Mouse (Mus musculus) layer of hippocampus, postnatal 25 days (tissue): ENCODE measurements around the gene Snap47. TPM values are rescaled to one million over a fixed set of nuclear protein-coding genes. Genes with fewer than 3 reads are reported as not detected.

Experiments
- DNase-seq, 2 experiments: peaks; one replicate each; pipeline ENCODE4 v3.0.0; 2022; ENCODE audit warnings: mixed read lengths in 2 of 2, low spot score in 1 of 2; ENCODE audit errors: extremely low spot score in 1 of 2
- total RNA-seq, 2 experiments: library from RNA; stranded (reverse); gene quantifications; 2 replicates each; pipeline ENCODE4 v1.2.3; 2021

Snap47 gene
- total RNA-seq, 2 experiments from 2014 or later: 345 to 382 TPM

DNA sequence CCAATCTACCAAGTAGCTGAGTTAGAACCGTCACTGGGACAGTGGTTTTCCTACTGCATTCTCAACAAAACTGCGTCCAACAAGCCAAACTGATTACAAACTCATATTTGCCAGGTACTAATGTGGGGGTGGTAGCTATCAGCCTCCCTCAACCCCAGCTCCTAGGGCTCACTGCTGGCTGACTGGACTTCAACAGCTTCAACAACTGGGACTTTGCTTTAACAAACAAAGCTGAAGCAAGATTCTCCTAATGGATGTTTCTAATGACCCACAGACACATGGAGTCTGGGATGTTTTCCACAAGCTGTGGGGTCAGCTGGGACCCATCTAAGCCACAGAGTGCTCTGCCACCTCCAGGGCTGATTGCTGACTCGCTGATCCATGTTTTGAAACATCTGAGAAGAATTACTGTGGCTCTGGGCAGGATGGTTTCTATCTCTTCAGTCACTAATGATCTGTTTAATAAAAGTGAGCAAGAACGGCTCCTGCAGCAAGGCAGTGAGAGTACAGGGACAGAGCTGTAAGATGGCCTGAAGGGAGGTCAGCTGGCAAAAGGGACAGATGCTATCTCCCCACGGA lies 27.9 kb downstream of the Snap47 start:
- no peak for DNase-seq

DNA sequence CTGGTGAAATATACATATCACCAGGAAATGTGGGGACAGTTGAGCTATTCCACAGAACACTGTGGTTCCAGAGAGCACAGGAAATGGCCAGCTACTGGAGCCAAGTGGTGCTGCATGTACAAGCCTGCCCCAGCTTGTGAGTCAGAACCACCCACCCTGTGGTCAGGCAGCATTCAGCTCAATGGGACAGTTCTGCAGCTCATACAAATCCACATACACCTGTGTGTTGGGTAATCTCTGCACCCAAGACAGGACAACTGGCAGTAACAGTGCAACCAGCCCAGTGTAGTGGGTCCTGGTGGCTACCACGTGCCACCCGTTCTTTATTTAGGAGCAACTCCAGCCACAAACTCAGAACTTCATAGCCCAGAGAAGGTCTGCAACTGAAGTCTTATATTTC lies 29.0 kb downstream of the Snap47 start:
- no peak for DNase-seq

DNA sequence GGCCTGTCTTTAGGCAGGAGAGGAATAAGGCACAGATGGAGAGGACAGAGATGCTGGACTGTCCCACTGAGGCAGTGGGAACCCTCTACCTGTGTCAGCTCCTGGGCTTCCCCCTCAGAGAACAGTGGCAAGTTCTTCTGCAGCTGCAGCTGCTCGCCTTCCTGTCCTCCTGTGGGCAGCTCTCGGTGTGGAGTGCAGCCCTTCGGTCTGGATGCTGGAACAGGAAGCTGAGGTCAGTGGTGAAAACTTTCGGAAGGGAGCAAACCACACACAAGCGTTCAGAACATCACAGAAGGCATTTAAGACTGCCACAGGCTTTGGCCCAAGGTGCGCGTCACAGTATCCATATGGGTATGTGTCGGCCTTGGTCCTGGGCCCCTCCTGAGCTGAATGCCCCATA lies 29.6 kb downstream of the Snap47 start:
- no peak for DNase-seq

DNA sequence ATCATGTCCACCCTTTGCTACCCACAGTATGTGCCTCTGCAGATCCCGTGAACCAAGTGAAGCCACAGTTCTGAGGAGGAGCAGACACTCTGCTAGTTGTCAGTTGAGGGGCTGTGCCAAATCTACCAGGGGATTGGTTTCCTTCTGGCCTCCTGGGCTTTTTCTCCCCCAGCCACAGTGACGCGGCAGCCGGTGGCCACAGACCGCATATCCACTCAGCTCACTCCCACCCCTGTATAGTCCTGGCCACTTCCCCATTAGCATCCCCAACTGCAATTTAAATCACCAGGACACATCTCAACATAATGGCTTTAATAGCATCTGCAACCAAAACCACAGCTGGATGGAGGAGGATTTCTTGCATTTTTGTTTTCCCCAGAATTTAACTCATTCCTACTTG lies 32.3 kb downstream of the Snap47 start:
- no peak for DNase-seq

DNA sequence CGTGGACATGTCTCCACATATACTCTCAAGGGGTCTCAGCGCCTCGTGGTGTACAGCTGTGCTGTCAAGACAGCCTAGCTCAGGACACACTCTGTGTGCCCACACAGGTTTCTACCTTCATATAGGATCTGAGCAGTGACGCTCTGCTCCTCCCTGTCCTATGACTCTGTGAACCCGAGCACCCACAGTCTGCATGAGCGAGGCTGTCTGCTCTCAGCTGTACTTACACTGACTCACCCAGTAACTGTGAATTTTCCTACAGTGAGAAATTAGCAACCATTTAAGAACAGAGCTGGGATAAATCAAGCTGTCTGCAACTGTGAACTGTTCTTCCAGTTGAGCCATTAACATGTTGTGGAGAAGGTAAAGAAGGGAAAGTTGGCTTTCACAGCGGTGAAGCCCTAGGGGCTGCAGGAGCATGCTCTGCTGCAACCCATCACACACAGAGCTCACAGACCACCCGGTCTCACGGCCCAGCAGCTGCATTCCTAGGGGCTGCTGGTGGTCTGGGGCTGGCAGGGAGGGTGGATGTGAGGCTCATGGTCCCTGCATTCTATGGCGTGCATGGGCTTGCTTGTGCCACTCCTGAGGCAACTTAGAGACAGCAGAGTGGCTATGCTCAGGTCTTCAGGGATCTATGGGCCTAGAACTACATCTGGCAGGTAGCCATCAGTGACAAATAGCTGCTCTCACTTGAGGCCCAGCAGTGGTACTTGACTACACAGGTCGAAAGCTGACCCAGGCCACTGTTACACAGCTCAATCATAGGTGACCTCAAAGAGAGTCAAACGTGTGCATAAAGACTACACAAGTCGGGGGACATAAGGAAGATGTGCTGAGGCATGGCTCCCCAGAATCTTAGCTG lies 37.8 kb downstream of the Snap47 start:
- DNase-seq: no peak

DNA sequence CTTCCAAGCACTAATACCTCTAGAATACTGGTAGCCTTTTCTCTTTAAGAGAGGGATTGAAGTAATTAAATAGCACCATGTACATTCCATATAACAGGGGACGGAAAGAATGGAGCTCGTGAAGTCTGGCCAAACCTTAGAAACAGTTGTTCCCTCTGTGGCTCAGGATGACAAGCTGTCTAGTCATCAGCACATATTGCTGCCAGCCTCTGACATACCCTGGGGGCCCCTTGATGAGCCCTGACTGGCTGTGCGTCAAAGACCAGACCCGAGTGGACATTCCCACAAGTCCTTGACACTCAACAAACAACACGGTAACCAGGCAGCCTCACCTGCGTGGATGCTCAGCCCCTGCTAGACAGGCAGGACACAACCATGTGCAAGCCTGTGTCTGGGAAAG lies 38.9 kb downstream of the Snap47 start:
- DNase-seq: no peak

DNA sequence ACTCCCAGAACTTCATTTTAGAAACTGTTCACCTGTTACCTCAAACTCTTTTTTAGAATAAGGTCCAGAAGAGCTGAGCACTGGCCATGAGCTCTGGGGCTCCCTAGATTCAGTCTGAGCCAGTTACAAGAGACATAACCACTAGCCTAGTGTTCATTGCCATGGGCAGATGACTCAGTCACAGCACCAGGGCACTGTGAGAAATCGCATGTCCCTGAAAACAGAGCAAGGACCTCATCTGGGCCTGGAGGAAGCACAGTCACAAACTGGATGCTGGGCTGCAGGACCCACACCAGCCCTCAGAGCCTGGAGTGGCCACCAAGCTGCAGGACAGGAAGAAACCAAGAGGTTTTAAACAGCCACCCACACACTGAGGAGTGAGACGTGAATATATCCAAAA lies 40.1 kb downstream of the Snap47 start:
- DNase-seq: no peak

DNA sequence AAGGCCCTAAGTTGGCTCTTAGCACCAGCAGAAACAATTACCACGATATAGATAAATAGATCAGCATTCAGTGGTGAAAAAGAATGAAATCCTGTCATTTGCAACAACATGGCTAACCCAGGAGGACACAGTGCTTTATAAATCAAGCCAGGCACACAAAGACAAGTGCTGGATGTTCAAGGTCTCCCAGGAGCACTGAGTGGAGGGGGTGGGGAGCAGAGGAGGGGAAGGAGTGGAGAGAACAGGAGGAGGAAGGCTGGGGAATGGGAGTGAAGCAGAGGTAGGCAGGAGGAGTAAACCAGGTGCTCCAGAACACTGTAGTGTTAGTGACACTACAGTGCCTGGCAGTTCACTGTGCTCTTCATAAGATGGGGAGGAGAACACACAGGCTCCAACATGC lies 45.2 kb downstream of the Snap47 start:
- no peak for DNase-seq

DNA sequence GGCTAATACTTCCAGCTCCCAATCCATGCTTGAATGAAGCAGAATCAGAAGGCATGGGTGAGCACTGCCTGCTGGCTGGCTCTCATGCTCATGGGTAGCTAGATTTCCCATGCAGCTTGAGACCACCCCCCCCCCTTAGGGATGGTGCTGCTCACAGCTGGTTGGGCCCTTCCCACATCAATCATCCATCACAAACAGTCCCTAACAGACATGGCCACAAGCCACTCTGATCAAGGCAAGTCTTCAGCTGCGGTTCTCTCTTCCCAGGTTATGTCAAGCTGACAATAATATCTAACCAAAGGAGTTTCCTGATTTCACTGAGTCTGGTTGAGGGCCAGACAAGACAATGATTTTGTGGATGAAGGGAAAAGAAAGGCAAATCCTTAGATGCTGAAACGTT lies 50.1 kb downstream of the Snap47 start:
- no peak for DNase-seq

DNA sequence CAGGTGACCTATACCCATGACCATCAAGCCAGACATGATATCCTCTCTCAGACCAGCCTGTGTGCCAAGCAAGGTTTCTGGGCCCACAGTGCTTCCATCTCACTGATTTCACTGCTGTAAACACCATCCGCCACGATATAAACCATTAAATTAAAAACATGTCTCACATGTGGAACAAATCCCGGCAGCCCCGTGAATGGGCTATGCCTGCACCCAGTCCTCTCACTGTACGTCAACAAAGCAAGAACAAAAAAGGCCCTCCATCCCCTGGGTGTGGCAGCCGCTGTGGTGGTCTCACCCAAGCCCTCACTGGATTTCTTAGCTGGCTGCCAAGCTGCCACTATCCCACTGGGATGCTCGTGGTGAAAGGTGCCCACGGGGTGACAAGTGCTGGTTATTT lies 51.2 kb downstream of the Snap47 start:
- no peak for DNase-seq

DNA sequence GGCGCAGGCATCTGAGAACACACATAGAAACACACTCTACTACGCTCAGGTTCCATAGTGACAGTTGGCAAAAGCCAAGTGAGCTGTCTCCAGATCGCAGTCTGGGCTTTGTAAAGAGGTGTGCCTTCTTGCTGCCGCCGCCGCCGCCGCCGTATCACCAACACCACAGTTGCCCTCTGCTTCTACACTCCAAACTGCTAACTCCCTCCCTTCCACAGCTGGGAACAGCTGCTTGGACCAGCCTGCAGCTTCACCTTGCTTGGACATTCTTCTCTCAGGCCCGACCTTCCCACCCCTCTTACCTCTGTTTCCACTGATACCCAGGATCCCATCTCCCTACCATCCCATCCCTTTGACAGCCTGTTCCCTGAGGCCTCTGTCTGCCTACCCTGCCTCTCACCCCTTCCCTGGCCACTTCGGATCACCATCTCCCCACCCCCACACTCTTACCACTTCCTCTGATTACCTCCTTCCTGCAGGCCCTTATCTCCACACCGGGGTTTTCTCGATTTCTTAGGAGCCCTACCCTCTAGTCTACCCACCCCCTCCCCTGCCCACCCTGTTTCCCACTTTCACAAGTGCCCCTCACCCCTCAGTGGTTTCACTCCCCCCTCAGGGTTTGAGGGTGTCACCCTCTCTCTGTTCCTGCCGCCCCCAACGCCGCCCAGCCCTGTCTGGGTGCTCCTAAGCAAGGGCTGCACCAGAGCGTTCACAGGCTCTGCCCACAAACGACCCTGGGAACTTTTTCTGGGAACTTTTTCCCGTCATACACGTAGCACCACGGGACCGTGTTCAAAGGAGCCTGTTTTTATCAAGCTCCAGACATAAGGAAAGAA lies 53.2 kb downstream of the Snap47 start:
- DNase-seq: no peak

DNA sequence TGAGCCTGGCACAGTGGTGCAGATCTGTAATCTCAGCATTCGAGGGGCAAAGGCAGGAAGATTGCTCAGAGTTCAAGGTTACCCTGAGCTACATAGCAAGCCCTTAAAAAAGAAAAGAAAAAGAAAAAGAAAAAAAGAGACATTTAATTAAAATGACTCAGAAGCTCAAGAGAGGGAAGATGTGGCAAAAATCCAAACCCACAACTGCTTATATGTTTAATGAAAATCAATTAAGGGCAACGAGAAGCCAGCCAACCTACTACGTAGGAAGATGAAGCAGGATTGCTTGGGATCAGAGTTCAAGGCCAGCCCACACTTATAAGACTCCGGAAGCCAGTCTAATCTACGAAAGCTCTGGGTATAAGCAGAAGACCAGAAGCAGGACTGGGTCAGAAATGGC lies 56.5 kb downstream of the Snap47 start:
- DNase-seq: no peak

DNA sequence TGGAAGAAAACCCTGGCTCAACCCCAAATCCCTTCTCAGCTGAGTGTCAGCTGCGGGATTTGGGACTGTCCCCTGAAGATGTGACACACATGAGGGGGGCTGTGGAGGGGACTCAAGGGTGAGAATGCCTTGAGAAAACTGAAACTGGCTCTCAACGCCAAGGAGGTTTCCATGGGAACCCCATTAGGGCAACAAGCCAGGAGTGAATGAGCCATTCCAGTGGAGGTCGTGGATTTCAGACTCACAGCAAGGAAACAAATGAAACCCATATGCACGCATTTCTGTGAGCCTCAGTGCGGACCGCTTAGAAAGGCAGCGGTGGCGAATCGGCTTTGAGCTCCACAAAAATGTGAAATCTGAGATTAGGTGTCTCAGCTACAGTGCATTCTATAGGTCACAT lies 57.4 kb downstream of the Snap47 start:
- DNase-seq: peak in 1 of 2 experiments; percentile 18

DNA sequence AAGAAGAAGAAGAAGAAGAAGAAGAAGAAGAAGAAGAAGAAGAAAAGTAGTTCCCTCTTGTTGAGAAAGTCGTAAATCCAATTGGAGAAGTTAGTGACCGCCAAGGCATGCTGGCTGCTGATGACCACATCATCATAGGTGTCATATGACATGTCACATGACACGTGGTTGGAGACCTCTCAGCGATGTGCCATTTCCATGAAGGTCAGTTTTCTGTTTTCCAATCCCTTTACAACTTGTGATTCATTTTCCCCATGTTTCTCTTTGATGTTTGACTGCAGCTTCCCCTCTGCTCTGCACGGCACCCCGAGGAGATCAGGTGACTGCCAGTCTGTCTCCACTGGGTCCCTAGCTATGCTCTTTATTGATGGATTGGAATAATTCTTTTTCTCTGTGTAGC lies 58.7 kb downstream of the Snap47 start:
- no peak for DNase-seq

DNA sequence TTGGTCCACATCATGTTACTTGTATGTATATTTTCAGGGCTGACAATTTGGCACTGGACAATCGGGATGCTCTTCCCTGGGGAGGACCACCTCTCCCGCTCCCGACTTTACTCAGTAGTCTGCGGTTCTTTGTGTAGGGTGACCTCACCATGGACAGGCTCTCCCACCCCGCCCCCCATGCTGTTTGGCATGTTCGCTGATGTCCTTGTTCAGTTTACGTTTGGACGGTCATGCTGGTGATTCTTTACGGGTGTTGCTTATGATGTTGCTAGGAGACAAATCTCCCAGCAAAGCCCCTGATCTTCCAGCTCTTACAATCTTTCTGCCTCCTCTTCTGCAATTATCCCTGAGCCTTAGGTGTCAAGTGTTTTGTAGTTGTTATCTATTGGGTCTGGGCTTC lies 60.5 kb downstream of the Snap47 start:
- DNase-seq: no peak

DNA sequence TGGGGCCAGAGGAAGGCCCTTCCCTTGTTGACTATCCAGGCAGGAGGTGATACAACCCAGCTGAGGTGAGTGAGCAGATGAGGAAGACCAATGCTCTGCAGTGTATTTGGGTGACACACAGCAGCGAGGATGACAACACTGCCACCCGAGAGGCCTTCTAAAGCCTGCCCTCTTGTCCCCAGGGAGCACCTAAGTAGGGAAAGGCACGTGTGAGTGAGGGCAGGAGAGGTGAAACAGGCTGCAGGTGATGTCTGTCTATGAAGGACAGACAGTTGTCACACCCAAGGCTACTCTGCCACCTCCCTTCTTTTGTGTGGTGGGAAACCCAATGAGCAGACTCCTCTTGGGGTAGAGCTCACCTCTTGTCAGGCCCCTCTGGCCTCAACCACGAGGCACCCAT lies 61.4 kb downstream of the Snap47 start:
- DNase-seq: no peak

DNA sequence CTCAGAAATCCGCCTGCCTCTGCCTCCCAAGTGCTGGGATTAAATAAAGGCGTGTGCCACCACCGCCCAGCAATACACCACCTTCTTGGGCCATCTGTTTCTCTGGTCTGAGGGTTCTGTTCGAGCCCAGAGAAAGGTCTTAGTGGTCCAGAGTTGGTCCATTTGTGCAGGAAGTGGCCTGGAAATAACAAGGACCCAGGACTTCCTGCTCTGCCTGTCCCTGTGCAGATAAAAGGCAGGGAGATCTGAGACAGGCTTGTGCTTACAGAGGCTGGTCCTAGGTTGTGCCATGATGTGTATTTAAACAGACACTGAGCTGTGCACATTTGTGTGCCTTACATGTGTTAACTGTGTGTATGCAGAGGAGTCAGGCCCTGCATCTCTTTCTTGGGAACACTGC lies 62.2 kb downstream of the Snap47 start:
- no peak for DNase-seq

DNA sequence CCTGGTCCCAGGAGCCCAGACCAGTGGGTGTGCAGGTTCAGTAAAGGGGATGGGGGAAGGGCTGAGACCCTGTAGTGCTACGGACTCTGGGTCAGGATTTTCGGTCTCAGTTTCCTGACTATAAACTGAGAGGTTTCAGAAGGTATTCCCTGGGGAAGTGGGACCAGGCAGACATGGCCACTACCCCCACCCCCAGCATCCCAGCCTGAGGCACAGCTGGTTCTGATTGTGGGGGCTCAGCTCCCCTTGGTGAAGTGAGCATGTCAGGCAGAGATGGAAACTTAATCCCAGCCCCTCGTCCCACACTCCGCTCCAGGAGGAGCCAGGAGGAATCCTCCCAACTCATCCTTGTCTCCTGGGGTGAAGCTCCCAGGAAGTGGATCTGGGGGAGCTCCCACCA lies 63.5 kb downstream of the Snap47 start:
- DNase-seq: no peak

DNA sequence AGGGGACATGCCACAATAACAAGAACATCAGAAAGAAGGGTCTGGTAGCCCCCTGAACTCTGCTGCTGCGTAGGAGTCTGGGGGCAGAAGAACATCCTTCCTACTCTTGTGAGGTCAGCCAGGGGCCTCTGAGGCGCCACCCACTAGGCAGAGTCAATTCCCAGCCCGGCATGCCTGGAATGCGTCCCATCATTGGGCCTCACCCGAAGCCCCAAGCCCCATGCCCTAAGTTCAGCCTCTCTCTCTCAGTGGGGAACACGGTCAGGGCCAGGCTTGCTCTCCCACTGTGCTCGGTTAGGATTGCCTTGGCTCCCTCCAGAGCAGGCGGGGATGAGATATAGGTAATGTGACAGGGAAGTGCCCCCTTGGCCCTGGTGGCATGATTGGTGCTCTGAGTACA lies 65.9 kb downstream of the Snap47 start:
- DNase-seq: no peak

DNA sequence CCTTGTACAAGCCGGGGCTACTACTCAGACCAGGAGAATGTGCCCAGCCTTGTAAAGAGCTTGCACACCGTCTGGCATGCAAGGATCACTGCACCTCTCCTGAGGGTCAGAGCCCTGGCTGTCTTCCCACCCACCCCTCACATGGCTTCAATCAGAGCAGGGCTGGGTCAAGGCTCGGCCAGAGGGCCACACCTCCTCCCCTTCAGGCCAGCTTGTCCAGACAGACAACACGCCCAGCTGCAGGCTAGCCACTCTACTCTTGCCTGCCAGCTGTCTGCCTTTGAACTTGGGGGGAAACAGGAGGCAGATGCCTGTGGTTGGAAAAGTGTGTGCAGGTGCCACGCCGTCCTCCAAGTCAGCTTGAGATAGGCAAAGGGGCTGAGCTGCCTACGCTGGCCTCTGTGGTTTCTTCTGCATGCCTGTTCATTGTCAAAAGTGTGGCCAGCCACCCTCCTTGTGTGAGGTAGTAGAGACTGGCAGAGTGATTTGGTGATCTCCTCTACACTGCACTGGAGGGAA lies 66.5 kb downstream of the Snap47 start:
- no peak for DNase-seq

DNA sequence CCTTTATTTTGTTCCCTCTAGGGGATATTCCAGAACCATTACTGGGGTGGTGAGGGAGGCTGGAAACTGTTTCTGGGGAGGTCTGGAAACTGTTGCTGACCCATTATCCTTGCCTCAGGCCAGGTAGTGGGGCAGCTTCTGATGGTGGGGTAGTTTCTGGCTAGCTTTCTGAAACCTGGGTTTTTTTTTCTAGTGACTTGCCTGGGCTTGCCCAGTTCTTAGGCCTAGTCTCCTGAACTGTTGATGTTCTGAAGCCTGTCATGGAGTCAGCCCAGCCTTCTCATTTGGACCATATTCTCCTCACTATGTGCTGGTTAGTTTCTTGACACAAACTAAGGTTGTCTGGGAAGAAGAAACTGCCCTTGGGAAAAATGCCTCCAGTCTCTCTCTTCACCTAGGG lies 71.4 kb downstream of the Snap47 start:
- DNase-seq: no peak
